Mouse (Mus musculus) central nervous system, embryonic 11.5 days (tissue): ENCODE measurements around the gene Rab8a. TPM values are rescaled to one million over a fixed set of nuclear protein-coding genes. Genes with fewer than 3 reads are reported as not detected.

ENCODE experiments used
- polyA plus RNA-seq: library from polyadenylated mRNA; depleted of rRNA; stranded (reverse); fragments of >200 nt; gene quantifications from 2 replicates; pipeline ENCODE4 v1.2.3, GENCODE M21; 2012; rRNA removed

The Rab8a gene
- 104 and 139 TPM in 2 replicates for polyA plus RNA-seq

GRCm38 (mm10) chr8:72160707-72161697 is at the start of gene Rab8a:
Gene Rab8a (plus strand): TSS chr8:72161200.

GRCm38 (mm10) chr8:72134756-72135445 is 26.1 kb upstream of the Rab8a start, which contains the start of gene Tpm4:
Gene Tpm4 (plus strand): TSS chr8:72134975.

GRCm38 (mm10) chr8:72189417-72190214 is 28.6 kb downstream of the Rab8a start, which contains the start of gene Hsh2d:
Gene Hsh2d (plus strand): TSS chr8:72189638.

GRCm38 (mm10) chr8:72212751-72213150 is 51.8 kb downstream of the Rab8a start, which contains the start of gene Cib3:
Gene Cib3 (minus strand): TSS chr8:72212837.

GRCm38 (mm10) chr8:72213536-72213935 is 52.5 kb downstream of the Rab8a start, which contains the start of gene Gm11034:
Gene Gm11034 (minus strand): TSS chr8:72213636.

GRCm38 (mm10) chr8:72219541-72220363 is 58.8 kb downstream of the Rab8a start, which contains the start of gene Fam32a:
Gene Fam32a (plus strand): TSS chr8:72219730.

Other genes starting within 250 kb of the Rab8a start
- gene Zfp961, start 210.2 kb upstream of the Rab8a start, polyA plus RNA-seq: 20.2 and 30.8 TPM in 2 replicates
- gene Cyp4f18, start 151.6 kb upstream of the Rab8a start, polyA plus RNA-seq: 0.24 and 0.27 TPM in 2 replicates
- gene Olfr372, start 120.0 kb upstream of the Rab8a start, polyA plus RNA-seq: not detected in 2 replicates
- not detected in 2 replicates for gene Olfr373, start 78.0 kb upstream of the Rab8a start, polyA plus RNA-seq
- not detected in 2 replicates for gene Olfr374, start 54.2 kb upstream of the Rab8a start, polyA plus RNA-seq
- 409 and 947 TPM in 2 replicates for gene Tpm4, start 26.2 kb upstream of the Rab8a start, polyA plus RNA-seq
- gene Hsh2d, start 28.4 kb downstream of the Rab8a start, polyA plus RNA-seq: 0.05 and 0.07 TPM in 2 replicates
- gene Cib3, start 51.6 kb downstream of the Rab8a start, polyA plus RNA-seq: 0.02 TPM in 1 of 2 replicates, not detected in the other
- gene Gm11034, start 52.4 kb downstream of the Rab8a start, polyA plus RNA-seq: not detected in 2 replicates
- 81.2 and 93.7 TPM in 2 replicates for gene Fam32a, start 58.5 kb downstream of the Rab8a start, polyA plus RNA-seq
- gene Ap1m1, start 78.8 kb downstream of the Rab8a start, polyA plus RNA-seq: 128 and 134 TPM in 2 replicates
- 31.6 and 43.2 TPM in 2 replicates for gene Gm10282, start 144.1 kb downstream of the Rab8a start, polyA plus RNA-seq
- 6.4 and 7.1 TPM in 2 replicates for gene Klf2, start 157.8 kb downstream of the Rab8a start, polyA plus RNA-seq